Mouse (Mus musculus): Measurements from ENCODE around the gene Sema3g. TPM values are rescaled to one million over a fixed set of nuclear protein-coding genes. Genes with fewer than 3 reads are reported as not detected.

Sema3g gene
- total RNA-seq (2017) = not detected in 3 replicates

- ATAC-seq (replicated peaks; ENCODE audit: insufficient number of reproducible peaks, low FRiP score, low TSS enrichment, poor library complexity, severe bottlenecking) = peak; percentile 29; the same call in 1 of the 2 replicates
These were observed at the start of gene Sema3g for GRCm38 (mm10) chr14:31217666-31218065. Sema3g (plus strand) TSS chr14:31217860.

GRCm38 (mm10) chr14:31168425-31168824, 49.2 kb upstream of the Sema3g start, which contains the start of gene Stab1:
Stab1 (minus strand) TSS chr14:31168641.
- ATAC-seq (replicated peaks; ENCODE audit: insufficient number of reproducible peaks, low FRiP score, low TSS enrichment, poor library complexity, severe bottlenecking) = no peak

GRCm38 (mm10) chr14:31169508-31169907, 48.2 kb upstream of the Sema3g start:
- ATAC-seq (replicated peaks; ENCODE audit: insufficient number of reproducible peaks, low FRiP score, low TSS enrichment, poor library complexity, severe bottlenecking) = no peak

GRCm38 (mm10) chr14:31170963-31171362, 46.7 kb upstream of the Sema3g start:
- no peak for ATAC-seq (replicated peaks; ENCODE audit: insufficient number of reproducible peaks, low FRiP score, low TSS enrichment, poor library complexity, severe bottlenecking)

GRCm38 (mm10) chr14:31171386-31171785, 46.3 kb upstream of the Sema3g start:
- no peak for ATAC-seq (replicated peaks; ENCODE audit: insufficient number of reproducible peaks, low FRiP score, low TSS enrichment, poor library complexity, severe bottlenecking)

- ATAC-seq (replicated peaks; ENCODE audit: insufficient number of reproducible peaks, low FRiP score, low TSS enrichment, poor library complexity, severe bottlenecking) = no peak
These were observed 45.8 kb upstream of the Sema3g start for GRCm38 (mm10) chr14:31171821-31172220.

GRCm38 (mm10) chr14:31172781-31173455, 44.7 kb upstream of the Sema3g start:
- no peak for ATAC-seq (replicated peaks; ENCODE audit: insufficient number of reproducible peaks, low FRiP score, low TSS enrichment, poor library complexity, severe bottlenecking)

- ATAC-seq (replicated peaks; ENCODE audit: insufficient number of reproducible peaks, low FRiP score, low TSS enrichment, poor library complexity, severe bottlenecking) = no peak
These were observed 44.1 kb upstream of the Sema3g start for GRCm38 (mm10) chr14:31173537-31173936.

GRCm38 (mm10) chr14:31177287-31177686, 40.4 kb upstream of the Sema3g start:
- no peak for ATAC-seq (replicated peaks; ENCODE audit: insufficient number of reproducible peaks, low FRiP score, low TSS enrichment, poor library complexity, severe bottlenecking)

GRCm38 (mm10) chr14:31177715-31178114, 39.9 kb upstream of the Sema3g start:
- ATAC-seq (replicated peaks; ENCODE audit: insufficient number of reproducible peaks, low FRiP score, low TSS enrichment, poor library complexity, severe bottlenecking) = no peak

- ATAC-seq (replicated peaks; ENCODE audit: insufficient number of reproducible peaks, low FRiP score, low TSS enrichment, poor library complexity, severe bottlenecking) = no peak
These were observed 37.8 kb upstream of the Sema3g start for GRCm38 (mm10) chr14:31179677-31180365.

- no peak for ATAC-seq (replicated peaks; ENCODE audit: insufficient number of reproducible peaks, low FRiP score, low TSS enrichment, poor library complexity, severe bottlenecking)
These were observed 36.1 kb upstream of the Sema3g start for GRCm38 (mm10) chr14:31181512-31181911.

GRCm38 (mm10) chr14:31182786-31183290, 34.8 kb upstream of the Sema3g start:
- no peak for ATAC-seq (replicated peaks; ENCODE audit: insufficient number of reproducible peaks, low FRiP score, low TSS enrichment, poor library complexity, severe bottlenecking)

GRCm38 (mm10) chr14:31183541-31183940, 34.1 kb upstream of the Sema3g start:
- ATAC-seq (replicated peaks; ENCODE audit: insufficient number of reproducible peaks, low FRiP score, low TSS enrichment, poor library complexity, severe bottlenecking) = peak; percentile 62; the same call in 1 of the 2 replicates

- ATAC-seq (replicated peaks; ENCODE audit: insufficient number of reproducible peaks, low FRiP score, low TSS enrichment, poor library complexity, severe bottlenecking) = no peak
These were observed 33.5 kb upstream of the Sema3g start for GRCm38 (mm10) chr14:31184195-31184594.

GRCm38 (mm10) chr14:31186656-31187055, 31.0 kb upstream of the Sema3g start:
- no peak for ATAC-seq (replicated peaks; ENCODE audit: insufficient number of reproducible peaks, low FRiP score, low TSS enrichment, poor library complexity, severe bottlenecking)

GRCm38 (mm10) chr14:31188771-31189181, 28.9 kb upstream of the Sema3g start:
- peak; percentile 22; the same call in 1 of the 2 replicates for ATAC-seq (replicated peaks; ENCODE audit: insufficient number of reproducible peaks, low FRiP score, low TSS enrichment, poor library complexity, severe bottlenecking)

- ATAC-seq (replicated peaks; ENCODE audit: insufficient number of reproducible peaks, low FRiP score, low TSS enrichment, poor library complexity, severe bottlenecking) = 0 out of 2 replicates have a peak, but pooled peaks have one; percentile 48
These were observed 28.3 kb upstream of the Sema3g start for GRCm38 (mm10) chr14:31189348-31189747.

- ATAC-seq (replicated peaks; ENCODE audit: insufficient number of reproducible peaks, low FRiP score, low TSS enrichment, poor library complexity, severe bottlenecking) = no peak
These were observed 25.7 kb upstream of the Sema3g start for GRCm38 (mm10) chr14:31191936-31192335.

GRCm38 (mm10) chr14:31193791-31194190, 23.9 kb upstream of the Sema3g start:
- ATAC-seq (replicated peaks; ENCODE audit: insufficient number of reproducible peaks, low FRiP score, low TSS enrichment, poor library complexity, severe bottlenecking) = no peak

Measured in monocyte, adult 5-6 weeks (primary cell).